Mouse (Mus musculus) limb, embryonic 14.5 days (tissue): ENCODE results near the gene Tnrc6b. TPM values are rescaled to one million over a fixed set of nuclear protein-coding genes. Genes with fewer than 3 reads are reported as not detected.

ENCODE experiments used
- ATAC-seq: fragments of 200-750 bp; cut with Nextera tagmentation; 2 replicates; pipeline ENCODE4 v1.8.0; 2017; ENCODE audit warnings: low read depth, moderate number of reproducible peaks, moderate TSS enrichment; ENCODE audit not compliant: low FRiP score
- DNase-seq: peaks from one replicate; pipeline ENCODE4 v3.0.0-alpha.2; 2015; ENCODE audit warnings: low spot score
- H3K27ac ChIP-seq: fragments of 300-500 bp; sonication (generic); replicated peaks from 2 replicates; pipeline ENCODE4 v1.5.1; 2014; ENCODE audit warnings: low read depth, mild to moderate bottlenecking, low read length, moderate library complexity, mixed read lengths
- H3K27me3 ChIP-seq: fragments of 300-500 bp; sonication (generic); 2 replicates; pipeline ENCODE4 v1.6.1; 2014; ENCODE audit warnings: low read length, mixed read lengths; ENCODE audit not compliant: control insufficient read depth, insufficient read depth
- H3K36me3 ChIP-seq: fragments of 300-500 bp; sonication (generic); 2 replicates; pipeline ENCODE4 v1.6.1; 2014; ENCODE audit warnings: mild to moderate bottlenecking, low read length, moderate library complexity, mixed read lengths; ENCODE audit not compliant: control insufficient read depth, insufficient read depth
- H3K4me1 ChIP-seq: fragments of 300-500 bp; sonication (generic); 2 replicates; pipeline ENCODE4 v1.6.1; 2014; ENCODE audit warnings: antibody characterized with exemption, low read length, mixed read lengths; ENCODE audit not compliant: control insufficient read depth, insufficient read depth
- H3K4me2 ChIP-seq: fragments of 300-500 bp; sonication (generic); replicated peaks from 2 replicates; pipeline ENCODE4 v1.6.1; 2014; ENCODE audit warnings: low read depth, mild to moderate bottlenecking, low read length, moderate library complexity; ENCODE audit not compliant: severe bottlenecking
- H3K4me3 ChIP-seq: fragments of 300-500 bp; sonication (generic); replicated peaks from 2 replicates; pipeline ENCODE4 v1.5.1; 2014; ENCODE audit warnings: low read length
- H3K9ac ChIP-seq: fragments of 300-500 bp; sonication (generic); 2 replicates; pipeline ENCODE4 v1.6.1; 2014; ENCODE audit warnings: mild to moderate bottlenecking, low read depth, low read length, moderate library complexity; ENCODE audit not compliant: severe bottlenecking
- H3K9me3 ChIP-seq: fragments of 300-500 bp; sonication (generic); 2 replicates; pipeline ENCODE4 v1.6.1; 2016; ENCODE audit warnings: low read length; ENCODE audit not compliant: control insufficient read depth
- POLR2A ChIP-seq: fragments of 200-500 bp; IDR thresholded peaks from 2 replicates; pipeline ENCODE4 v1.8.0; 2012; ENCODE audit warnings: inconsistent platforms, mild to moderate bottlenecking, moderate library complexity, borderline replicate concordance; ENCODE audit not compliant: insufficient read depth, insufficient read length; ENCODE audit errors: extremely low read depth
- WGBS: fragments of 180-500 bp; shearing (Covaris S2); extraction: QIAGEN DNeasy Blood & Tissue Kit; methylation state at CpG from one replicate; pipeline ENCODE4 v1.1.7; 2014; 5-methylcytosine and 5-hydroxymethylcytosine counted together
- polyA plus RNA-seq, 2 experiments: library from polyadenylated mRNA; depleted of rRNA in 1 of 2; stranded (reverse) in 1 of 2; unstranded in 1 of 2; fragments of >200 nt; fragmentation: Nextera tagmentation in 1 of 2; extraction: Ambion mirVana in 1 of 2; gene quantifications; 2 replicates each; pipeline versions ENCODE4 v1.2.1 to v1.2.3; 2012 to 2014

The Tnrc6b gene
- polyA plus RNA-seq (2012; rRNA removed) = 12.5 and 14.0 TPM in 2 replicates
- 15.8 and 19.4 TPM in 2 replicates for polyA plus RNA-seq (2014; fragmentation: Nextera tagmentation; extraction: Ambion mirVana)

GRCm38 (mm10) chr15:80710608-80711363 lies at the start of gene Tnrc6b:
Tnrc6b (plus strand) TSS chr15:80711313.
- TF ChIP-seq POLR2A = peak; percentile 83; the same call in 1 of the 2 replicates
- Histone ChIP-seq H3K4me2 (peak within 1 kb of the TSS; percentile 56), H3K27me3 (no peaks in the 10 kb centered on the region), H3K9me3 (no peaks in the 10 kb centered on the region), H3K27ac (peak within 1 kb of the TSS; percentile 92), H3K4me1 (peaks cover 28% of the 10 kb centered on the region), H3K9ac (peak within 1 kb of the TSS; percentile 90), H3K36me3 (no peaks in the 10 kb centered on the region), H3K4me3 (peak within 1 kb of the TSS; percentile 94)
- WGBS = under 1% methylated on average over 39 of the region's 39 CpGs
- ATAC-seq = peak; percentile 95
- peak; percentile 99 for DNase-seq

GRCm38 (mm10) chr15:80664444-80664843 lies 46.7 kb upstream of the Tnrc6b start:
- no peak for DNase-seq

GRCm38 (mm10) chr15:80671295-80672252 lies 39.5 kb upstream of the Tnrc6b start, which contains the start of gene Fam83f:
Fam83f (plus strand) TSS chr15:80671847.
- H3K36me3 ChIP-seq = no peaks in the 10 kb centered on the region
- TF ChIP-seq POLR2A = no peak
- no peak for DNase-seq

More at GRCm38 (mm10) chr15:80664444-80664843, 46.7 kb upstream of the Tnrc6b start:
- H3K4me3 ChIP-seq = no peak overlapping the region
- 61% methylated on average over 4 of the region's 4 CpGs for WGBS
- H3K4me1 ChIP-seq = no peaks in the 10 kb centered on the region
- ATAC-seq = no peak
- no peak overlapping the region for H3K9ac ChIP-seq
- TF ChIP-seq POLR2A = no peak
- H3K36me3 ChIP-seq = no peaks in the 10 kb centered on the region
- H3K4me2 ChIP-seq = no peak overlapping the region
- H3K9me3 ChIP-seq = no peaks in the 10 kb centered on the region
- H3K27ac ChIP-seq = no peak overlapping the region
- H3K27me3 ChIP-seq = no peaks in the 10 kb centered on the region

GRCm38 (mm10) chr15:80672810-80673209 lies 38.3 kb upstream of the Tnrc6b start:
- H3K4me2 ChIP-seq = no peak overlapping the region
- peaks cover 29% of the 10 kb centered on the region for H3K27me3 ChIP-seq
- 50% methylated on average over 2 of the region's 2 CpGs for WGBS
- H3K4me1 ChIP-seq = 0 out of 2 replicates have a peak, but pooled peaks cover 8% of the 10 kb centered on the region
- no peak overlapping the region for H3K27ac ChIP-seq
- no peak overlapping the region for H3K4me3 ChIP-seq
- DNase-seq = no peak
- TF ChIP-seq POLR2A = no peak
- H3K36me3 ChIP-seq = no peaks in the 10 kb centered on the region
- H3K9me3 ChIP-seq = no peaks in the 10 kb centered on the region
- no peak for ATAC-seq
- no peak overlapping the region for H3K9ac ChIP-seq

More at GRCm38 (mm10) chr15:80671295-80672252, 39.5 kb upstream of the Tnrc6b start, which contains the start of gene Fam83f:
- ATAC-seq = 0 out of 2 replicates have a peak, but pooled peaks have one; percentile 23
- peak within 1 kb of the TSS; percentile 80 for H3K4me2 ChIP-seq
- no peak within 1 kb of the TSS for H3K27ac ChIP-seq
- WGBS = 5% methylated on average over 57 of the region's 85 CpGs
- peak within 1 kb of the TSS; percentile 45 for H3K4me3 ChIP-seq
- 0 out of 2 replicates have a peak, but pooled peaks cover 8% of the 10 kb centered on the region for H3K4me1 ChIP-seq
- H3K9me3 ChIP-seq = no peaks in the 10 kb centered on the region
- H3K27me3 ChIP-seq = peaks cover 29% of the 10 kb centered on the region
- H3K9ac ChIP-seq = peak within 1 kb of the TSS; percentile 56
